Mouse (Mus musculus): ENCODE data around the gene 1600002K03Rik. TPM values are rescaled to one million over a fixed set of nuclear protein-coding genes. Genes with fewer than 3 reads are reported as not detected.
A peak's percentile ranks its signal among the peaks of the same experiment; 100 is the strongest.

The 1600002K03Rik gene
- polyA plus RNA-seq, 1 experiment from 2014 or later, result 10.4 TPM

- ATAC-seq (ENCODE audit: extremely low read depth, insufficient number of reproducible peaks, low FRiP score, low TSS enrichment), result no peak
- Histone ChIP-seq H3K4me1 (peaks cover 66% of the 10 kb centered on the region), H3K27ac (replicated peaks) (no peak overlapping the region), H3K4me2 (no peak overlapping the region), H3K36me3 (peaks cover 29% of the 10 kb centered on the region), H3K9ac (no peak overlapping the region), H3K9me3 (no peaks in the 10 kb centered on the region), H3K27me3 (replicated peaks) (peaks cover 60% of the 10 kb centered on the region), H3K4me3 (no peak overlapping the region)
- WGBS, result 91% methylated on average over 1 of the region's 1 CpGs
These were observed 37.1 kb upstream of the 1600002K03Rik start for GRCm38 (mm10) chr10:80135641-80136040.

GRCm38 (mm10) chr10:80136179-80136951 is 36.4 kb upstream of the 1600002K03Rik start:
- Histone ChIP-seq H3K4me3 (peak overlapping the region; percentile 73), H3K4me2 (peak overlapping the region; percentile 99), H3K36me3 (peaks cover 22% of the 10 kb centered on the region), H3K4me1 (peaks cover 67% of the 10 kb centered on the region), H3K9ac (peak overlapping the region; percentile 89), H3K9me3 (no peaks in the 10 kb centered on the region), H3K27me3 (replicated peaks) (peaks cover 54% of the 10 kb centered on the region), H3K27ac (replicated peaks) (no peak overlapping the region)
- 16% methylated on average over 43 of the region's 49 CpGs for WGBS
- no peak for ATAC-seq (ENCODE audit: extremely low read depth, insufficient number of reproducible peaks, low FRiP score, low TSS enrichment)

GRCm38 (mm10) chr10:80136952-80137625 is 35.7 kb upstream of the 1600002K03Rik start:
- Histone ChIP-seq H3K27ac (replicated peaks) (no peak overlapping the region), H3K27me3 (replicated peaks) (peaks cover 54% of the 10 kb centered on the region), H3K9me3 (no peaks in the 10 kb centered on the region), H3K4me1 (peaks cover 66% of the 10 kb centered on the region), H3K36me3 (peaks cover 15% of the 10 kb centered on the region), H3K9ac (peak overlapping the region; percentile 89), H3K4me3 (peak overlapping the region; percentile 73), H3K4me2 (peak overlapping the region; percentile 99)
- no peak for ATAC-seq (ENCODE audit: extremely low read depth, insufficient number of reproducible peaks, low FRiP score, low TSS enrichment)
- 3% methylated on average over 28 of the region's 29 CpGs for WGBS

GRCm38 (mm10) chr10:80137626-80138552 is 34.9 kb upstream of the 1600002K03Rik start:
- Histone ChIP-seq H3K27me3 (replicated peaks) (peaks cover 54% of the 10 kb centered on the region), H3K27ac (replicated peaks) (no peak overlapping the region), H3K9ac (peak overlapping the region; percentile 89), H3K9me3 (no peaks in the 10 kb centered on the region), H3K4me3 (peak overlapping the region; percentile 73), H3K36me3 (peaks cover 7% of the 10 kb centered on the region; the same call in 1 of the 2 replicates), H3K4me1 (peaks cover 67% of the 10 kb centered on the region), H3K4me2 (peak overlapping the region; percentile 99)
- WGBS, result 8% methylated on average over 31 of the region's 33 CpGs
- no peak for ATAC-seq (ENCODE audit: extremely low read depth, insufficient number of reproducible peaks, low FRiP score, low TSS enrichment)

- H3K27ac ChIP-seq (replicated peaks), result peak within 1 kb of the TSS; percentile 61
- H3K4me3 ChIP-seq, result peak within 1 kb of the TSS; percentile 73
- H3K4me1 ChIP-seq, result peaks cover 67% of the 10 kb centered on the region
- peak within 1 kb of the TSS; percentile 99 for H3K4me2 ChIP-seq
- H3K9ac ChIP-seq, result peak within 1 kb of the TSS; percentile 89
- H3K36me3 ChIP-seq, result peaks cover 10% of the 10 kb centered on the region
- peaks cover 54% of the 10 kb centered on the region for H3K27me3 ChIP-seq (replicated peaks)
- no peak for ATAC-seq (ENCODE audit: extremely low read depth, insufficient number of reproducible peaks, low FRiP score, low TSS enrichment)
- under 1% methylated on average over 85 of the region's 94 CpGs for WGBS
- no peaks in the 10 kb centered on the region for H3K9me3 ChIP-seq
These were observed 33.9 kb upstream of the 1600002K03Rik start, which contains the start of gene Atp5d for GRCm38 (mm10) chr10:80138553-80139438. TSS of gene Atp5d (plus strand) at chr10:80138632.

GRCm38 (mm10) chr10:80139439-80139775 is 33.3 kb upstream of the 1600002K03Rik start:
- H3K4me1 ChIP-seq, result peaks cover 68% of the 10 kb centered on the region

GRCm38 (mm10) chr10:80139975-80140665 is 32.6 kb upstream of the 1600002K03Rik start:
- H3K9me3 ChIP-seq, result no peaks in the 10 kb centered on the region
- H3K27me3 ChIP-seq (replicated peaks), result peaks cover 46% of the 10 kb centered on the region
- 77% methylated on average over 11 of the region's 11 CpGs for WGBS
- peaks cover 19% of the 10 kb centered on the region for H3K36me3 ChIP-seq
- peak overlapping the region; percentile 73; the same call in 1 of the 2 replicates for H3K4me3 ChIP-seq
- H3K9ac ChIP-seq, result peak overlapping the region; percentile 74; the same call in 1 of the 2 replicates
- H3K4me1 ChIP-seq, result peaks cover 72% of the 10 kb centered on the region
- peak overlapping the region; percentile 99 for H3K4me2 ChIP-seq
- H3K27ac ChIP-seq (replicated peaks), result peak overlapping the region; percentile 87; the same call in 1 of the 2 replicates
- no peak for ATAC-seq (ENCODE audit: extremely low read depth, insufficient number of reproducible peaks, low FRiP score, low TSS enrichment)

More at GRCm38 (mm10) chr10:80139439-80139775, 33.3 kb upstream of the 1600002K03Rik start:
- H3K9me3 ChIP-seq, result no peaks in the 10 kb centered on the region
- H3K27me3 ChIP-seq (replicated peaks), result peaks cover 53% of the 10 kb centered on the region
- H3K4me3 ChIP-seq, result peak overlapping the region; percentile 73
- peaks cover 17% of the 10 kb centered on the region for H3K36me3 ChIP-seq
- WGBS, result 0% methylated on average over 10 of the region's 10 CpGs
- peak overlapping the region; percentile 61; the same call in 1 of the 2 replicates for H3K27ac ChIP-seq (replicated peaks)
- peak overlapping the region; percentile 89 for H3K9ac ChIP-seq
- peak overlapping the region; percentile 99 for H3K4me2 ChIP-seq
- no peak for ATAC-seq (ENCODE audit: extremely low read depth, insufficient number of reproducible peaks, low FRiP score, low TSS enrichment)

GRCm38 (mm10) chr10:80140666-80141035 is 32.1 kb upstream of the 1600002K03Rik start, which contains the start of gene Cbarp:
TSS of gene Cbarp (minus strand) at chr10:80140835.
- Histone ChIP-seq H3K27me3 (replicated peaks) (peaks cover 40% of the 10 kb centered on the region), H3K4me3 (peak within 1 kb of the TSS; percentile 79), H3K4me2 (peak within 1 kb of the TSS; percentile 99), H3K4me1 (peaks cover 77% of the 10 kb centered on the region), H3K9me3 (no peaks in the 10 kb centered on the region), H3K9ac (peak within 1 kb of the TSS; percentile 89), H3K27ac (replicated peaks) (peak within 1 kb of the TSS; percentile 87), H3K36me3 (peaks cover 25% of the 10 kb centered on the region)
- no peak for ATAC-seq (ENCODE audit: extremely low read depth, insufficient number of reproducible peaks, low FRiP score, low TSS enrichment)
- WGBS, result 69% methylated on average over 10 of the region's 10 CpGs

- ATAC-seq (ENCODE audit: extremely low read depth, insufficient number of reproducible peaks, low FRiP score, low TSS enrichment), result peak; percentile 64
- WGBS, result 1% methylated on average over 29 of the region's 29 CpGs
- H3K27me3 ChIP-seq (replicated peaks), result peaks cover 34% of the 10 kb centered on the region
- peak overlapping the region; percentile 74 for H3K9ac ChIP-seq
- H3K36me3 ChIP-seq, result peaks cover 30% of the 10 kb centered on the region
- H3K4me2 ChIP-seq, result peak overlapping the region; percentile 91
- peak overlapping the region; percentile 87 for H3K27ac ChIP-seq (replicated peaks)
- peak overlapping the region; percentile 79 for H3K4me3 ChIP-seq
- peaks cover 83% of the 10 kb centered on the region for H3K4me1 ChIP-seq
- no peaks in the 10 kb centered on the region for H3K9me3 ChIP-seq
These were observed 31.5 kb upstream of the 1600002K03Rik start for GRCm38 (mm10) chr10:80141243-80141642.

Data from heart, embryonic 13.5 days (tissue).